Mouse (Mus musculus): ENCODE measurements at regions not wholly inside any gene's neighbourhood (a gene's known extent, or its start where the extent isn't known, plus 50 kb on each side); places are given as distances from the start of the nearest gene placed in this dataset.
"Not testable (repeated sequence)": the region's sequence is repeated elsewhere in the genome, so short reads cannot be mapped to it uniquely, and the experiment has no call there.

- DNase-seq: no peak
These were observed 184.3 kb upstream of the Rpl38 start for GRCm38 (mm10) chr11:114483823-114484667.

- DNase-seq: not testable (repeated sequence)
These were observed 185.0 kb upstream of the Rpl38 start for GRCm38 (mm10) chr11:114483350-114483749.

- no peak for DNase-seq
These were observed 186.3 kb upstream of the Rpl38 start for GRCm38 (mm10) chr11:114482070-114482469.

- no peak for DNase-seq
These were observed 187.3 kb upstream of the Rpl38 start for GRCm38 (mm10) chr11:114481037-114481436.

GRCm38 (mm10) chr11:114480119-114480540 lies 188.2 kb upstream of the Rpl38 start:
- no peak for DNase-seq

- no peak for DNase-seq
These were observed 189.6 kb upstream of the Rpl38 start for GRCm38 (mm10) chr11:114478736-114479135.

- peak; percentile 32 for DNase-seq
These were observed 191.0 kb upstream of the Rpl38 start for GRCm38 (mm10) chr11:114477365-114477764.

GRCm38 (mm10) chr11:114472501-114473260 lies 195.6 kb upstream of the Rpl38 start:
- no peak for DNase-seq

GRCm38 (mm10) chr11:114468394-114468793 lies 199.9 kb upstream of the Rpl38 start:
- DNase-seq: no peak

GRCm38 (mm10) chr11:114467803-114468202 lies 200.5 kb upstream of the Rpl38 start:
- DNase-seq: no peak

GRCm38 (mm10) chr11:114465486-114465885 lies 202.8 kb upstream of the Rpl38 start:
- DNase-seq: no peak

GRCm38 (mm10) chr11:114462755-114463374 lies 205.5 kb upstream of the Rpl38 start:
- peak; percentile 14 for DNase-seq

- no peak for DNase-seq
These were observed 213.4 kb upstream of the Rpl38 start for GRCm38 (mm10) chr11:114454876-114455330.

- DNase-seq: no peak
These were observed 219.4 kb upstream of the Rpl38 start for GRCm38 (mm10) chr11:114448776-114449401.

- no peak for DNase-seq
These were observed 220.9 kb upstream of the Rpl38 start for GRCm38 (mm10) chr11:114447461-114447847.

GRCm38 (mm10) chr11:114446617-114447460 lies 221.5 kb upstream of the Rpl38 start:
- peak; percentile 42 for DNase-seq

- no peak for DNase-seq
These were observed 222.2 kb upstream of the Rpl38 start for GRCm38 (mm10) chr11:114446075-114446616.

- DNase-seq: no peak
These were observed 224.1 kb upstream of the Rpl38 start for GRCm38 (mm10) chr11:114444211-114444610.

GRCm38 (mm10) chr11:114443444-114443843 lies 224.9 kb upstream of the Rpl38 start:
- no peak for DNase-seq

GRCm38 (mm10) chr11:114439314-114439713 lies 229.0 kb upstream of the Rpl38 start:
- DNase-seq: no peak

- no peak for DNase-seq
These were observed 232.5 kb upstream of the Rpl38 start for GRCm38 (mm10) chr11:114435788-114436187.

- DNase-seq: no peak
These were observed 234.8 kb upstream of the Rpl38 start for GRCm38 (mm10) chr11:114433561-114433960.
